Mouse (Mus musculus): ENCODE measurements around the gene Itga9. TPM values are rescaled to one million over a fixed set of nuclear protein-coding genes. Genes with fewer than 3 reads are reported as not detected.

Gene Itga9
- polyA plus RNA-seq, 2 experiments: 1.4 to 2.8 TPM

DNA sequence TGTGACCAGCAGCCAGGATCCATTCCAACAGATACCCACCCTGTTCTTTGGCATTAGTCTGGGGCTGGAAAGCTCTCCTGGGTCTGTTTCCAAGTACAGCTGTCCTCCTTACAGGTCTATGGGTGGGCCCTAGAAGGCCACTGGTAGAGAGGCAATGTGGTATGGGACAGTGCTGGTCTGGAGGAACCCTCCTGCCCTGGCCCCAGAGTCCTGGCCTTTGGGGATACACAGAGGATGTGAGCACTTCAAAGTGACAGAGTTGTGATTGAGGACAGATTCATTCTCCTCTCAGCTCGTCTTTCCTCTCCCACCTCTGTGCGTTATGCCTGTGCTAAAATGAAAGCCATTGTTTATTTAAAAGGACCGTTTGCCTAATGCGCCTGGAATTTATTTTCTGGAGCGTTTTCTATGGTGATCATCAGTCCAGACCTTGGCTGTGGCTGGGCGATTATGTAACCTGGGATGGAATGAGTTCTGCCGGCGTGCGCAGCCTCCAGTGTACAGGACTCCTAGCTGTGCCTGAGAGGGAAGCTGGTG, 131.2 kb downstream of the Itga9 start:
- ATAC-seq (ENCODE audit: insufficient read depth): no peak

GRCm38 (mm10) chr9:118738311-118738710, 131.8 kb downstream of the Itga9 start:
- no peaks in the 10 kb centered on the region for H3K36me3 ChIP-seq (replicated peaks; ENCODE audit: control insufficient read depth, insufficient read depth, low read depth)
- DNase-seq (ENCODE audit: low read depth in 3 of 3, low spot score in 3 of 3) (no peak), ATAC-seq (ENCODE audit: insufficient read depth) (no peak)
- no peak overlapping the region for H3K27ac ChIP-seq
- no peaks in the 10 kb centered on the region for H3K4me1 ChIP-seq (replicated peaks; ENCODE audit: control insufficient read depth in 2 of 2, insufficient read depth in 2 of 2, low read length in 1 of 2)
- H3K9me3 ChIP-seq (ENCODE audit: control insufficient read depth, low read length): no peaks in the 10 kb centered on the region
- H3K27me3 ChIP-seq (ENCODE audit: control insufficient read depth, insufficient read depth, low read length): no peaks in the 10 kb centered on the region
- H3K4me3 ChIP-seq (ENCODE audit: insufficient read depth in 1 of 2, low read depth in 2 of 2, low read length in 2 of 2): no peak overlapping the region
- no peak overlapping the region for H3K9ac ChIP-seq (replicated peaks)
- TF ChIP-seq EP300 (IDR thresholded peaks at IDR 0.05; ENCODE audit: low read depth) (no peak), CTCF (IDR thresholded peaks at IDR 0.05; ENCODE audit: low read depth) (no peak)
- 61% methylated on average over 5 of the region's 5 CpGs for WGBS (ENCODE audit: insufficient replicate concordance)
- H3K4me2 ChIP-seq (ENCODE audit: low read depth): no peak overlapping the region

More for the DNA sequence above, 131.2 kb downstream of the Itga9 start:
- Histone ChIP-seq H3K27me3 (ENCODE audit: control insufficient read depth, insufficient read depth, low read length) (no peaks in the 10 kb centered on the region), H3K4me2 (ENCODE audit: low read depth) (no peak overlapping the region), H3K36me3 (replicated peaks; ENCODE audit: control insufficient read depth, insufficient read depth, low read depth) (no peaks in the 10 kb centered on the region), H3K9me3 (ENCODE audit: control insufficient read depth, low read length) (no peaks in the 10 kb centered on the region), H3K4me3 (ENCODE audit: insufficient read depth in 1 of 2, low read depth in 2 of 2, low read length in 2 of 2) (no peak overlapping the region), H3K27ac (no peak overlapping the region), H3K9ac (replicated peaks) (no peak overlapping the region), H3K4me1 (replicated peaks; ENCODE audit: control insufficient read depth in 2 of 2, insufficient read depth in 2 of 2, low read length in 1 of 2) (no peaks in the 10 kb centered on the region)
- WGBS (ENCODE audit: insufficient replicate concordance): 64% methylated on average over 9 of the region's 9 CpGs
- TF ChIP-seq EP300 (IDR thresholded peaks at IDR 0.05; ENCODE audit: low read depth) (no peak), CTCF (IDR thresholded peaks at IDR 0.05; ENCODE audit: low read depth) (no peak)
- DNase-seq (ENCODE audit: low read depth in 3 of 3, low spot score in 3 of 3): no peak

DNA sequence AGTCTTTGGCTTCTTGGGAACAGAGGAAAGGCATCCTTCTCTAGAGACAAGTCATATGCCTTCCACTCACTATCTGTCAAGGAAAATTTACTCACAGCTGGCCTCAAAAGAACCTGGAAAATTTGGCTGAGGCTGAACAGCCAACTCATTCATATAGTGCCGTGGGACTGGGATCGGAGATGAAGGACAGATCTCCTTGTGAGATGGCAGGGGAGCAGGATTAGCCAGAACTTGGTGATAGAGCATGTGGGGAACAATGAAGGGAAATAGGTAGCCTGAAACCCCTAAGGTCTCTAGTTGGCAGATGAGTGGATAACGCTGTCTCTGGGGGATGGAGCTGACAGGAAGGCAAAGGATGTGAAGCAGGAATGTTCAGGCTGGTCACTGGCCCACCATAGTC, 132.6 kb downstream of the Itga9 start:
- no peaks in the 10 kb centered on the region for H3K36me3 ChIP-seq (replicated peaks; ENCODE audit: control insufficient read depth, insufficient read depth, low read depth)
- H3K27ac ChIP-seq: no peak overlapping the region
- no peak overlapping the region for H3K9ac ChIP-seq (replicated peaks)
- DNase-seq (ENCODE audit: low read depth in 3 of 3, low spot score in 3 of 3): no peak
- no peak for ATAC-seq (ENCODE audit: insufficient read depth)
- no peak overlapping the region for H3K4me3 ChIP-seq (ENCODE audit: insufficient read depth in 1 of 2, low read depth in 2 of 2, low read length in 2 of 2)
- H3K27me3 ChIP-seq (ENCODE audit: control insufficient read depth, insufficient read depth, low read length): no peaks in the 10 kb centered on the region
- no peak overlapping the region for H3K4me2 ChIP-seq (ENCODE audit: low read depth)
- 67% methylated on average over 3 of the region's 3 CpGs for WGBS (ENCODE audit: insufficient replicate concordance)
- H3K9me3 ChIP-seq (ENCODE audit: control insufficient read depth, low read length): no peaks in the 10 kb centered on the region
- no peaks in the 10 kb centered on the region for H3K4me1 ChIP-seq (replicated peaks; ENCODE audit: control insufficient read depth in 2 of 2, insufficient read depth in 2 of 2, low read length in 1 of 2)
- TF ChIP-seq CTCF (IDR thresholded peaks at IDR 0.05; ENCODE audit: low read depth): no peak
- TF ChIP-seq EP300 (IDR thresholded peaks at IDR 0.05; ENCODE audit: low read depth): no peak

DNA sequence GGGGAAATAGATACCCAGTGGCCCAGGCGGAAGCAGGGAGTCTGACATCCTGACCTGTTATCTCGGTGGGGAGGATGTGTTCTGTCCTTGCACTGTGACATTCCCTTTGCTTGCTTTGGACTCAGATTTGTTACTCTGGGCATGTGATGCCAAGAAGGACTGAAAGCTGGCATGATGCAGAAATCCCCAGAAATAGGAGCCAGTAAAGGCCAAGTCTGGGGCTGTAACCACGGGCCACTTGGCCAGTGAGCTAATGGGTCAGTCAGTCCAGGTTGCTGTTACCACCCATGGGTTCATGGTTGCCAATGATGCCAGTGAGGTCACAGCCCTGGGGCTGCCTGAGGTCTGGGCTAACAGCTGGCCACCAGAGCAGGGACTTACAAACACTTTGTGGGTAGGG, 133.2 kb downstream of the Itga9 start:
- no peak for DNase-seq (ENCODE audit: low read depth in 3 of 3, low spot score in 3 of 3)
- no peak for TF ChIP-seq EP300 (IDR thresholded peaks at IDR 0.05; ENCODE audit: low read depth)
- TF ChIP-seq CTCF (IDR thresholded peaks at IDR 0.05; ENCODE audit: low read depth): no peak
- 62% methylated on average over 3 of the region's 3 CpGs for WGBS (ENCODE audit: insufficient replicate concordance)
- Histone ChIP-seq H3K36me3 (replicated peaks; ENCODE audit: control insufficient read depth, insufficient read depth, low read depth) (no peaks in the 10 kb centered on the region), H3K27ac (no peak overlapping the region), H3K9ac (replicated peaks) (no peak overlapping the region), H3K4me3 (ENCODE audit: insufficient read depth in 1 of 2, low read depth in 2 of 2, low read length in 2 of 2) (no peak overlapping the region), H3K4me2 (ENCODE audit: low read depth) (no peak overlapping the region), H3K4me1 (replicated peaks; ENCODE audit: control insufficient read depth in 2 of 2, insufficient read depth in 2 of 2, low read length in 1 of 2) (no peaks in the 10 kb centered on the region), H3K27me3 (ENCODE audit: control insufficient read depth, insufficient read depth, low read length) (no peaks in the 10 kb centered on the region), H3K9me3 (ENCODE audit: control insufficient read depth, low read length) (no peaks in the 10 kb centered on the region)
- ATAC-seq (ENCODE audit: insufficient read depth): no peak

- H3K27ac ChIP-seq: no peak overlapping the region
- no peaks in the 10 kb centered on the region for H3K9me3 ChIP-seq (ENCODE audit: control insufficient read depth, low read length)
- H3K36me3 ChIP-seq (replicated peaks; ENCODE audit: control insufficient read depth, insufficient read depth, low read depth): no peaks in the 10 kb centered on the region
- H3K27me3 ChIP-seq (ENCODE audit: control insufficient read depth, insufficient read depth, low read length): no peaks in the 10 kb centered on the region
- no peaks in the 10 kb centered on the region for H3K4me1 ChIP-seq (replicated peaks; ENCODE audit: control insufficient read depth in 2 of 2, insufficient read depth in 2 of 2, low read length in 1 of 2)
- WGBS (ENCODE audit: insufficient replicate concordance): 65% methylated on average over 9 of the region's 9 CpGs
- H3K4me2 ChIP-seq (ENCODE audit: low read depth): no peak overlapping the region
- ATAC-seq (ENCODE audit: insufficient read depth) (no peak), DNase-seq (ENCODE audit: low read depth in 3 of 3, low spot score in 3 of 3) (no peak)
- no peak overlapping the region for H3K9ac ChIP-seq (replicated peaks)
- H3K4me3 ChIP-seq (ENCODE audit: insufficient read depth in 1 of 2, low read depth in 2 of 2, low read length in 2 of 2): no peak overlapping the region
- TF ChIP-seq CTCF (IDR thresholded peaks at IDR 0.05; ENCODE audit: low read depth) (no peak), EP300 (IDR thresholded peaks at IDR 0.05; ENCODE audit: low read depth) (no peak)
Measured at GRCm38 (mm10) chr9:118741268-118741667, 134.8 kb downstream of the Itga9 start.

Measured in liver, embryonic 14.5 days (tissue).